Mouse (Mus musculus): ENCODE data around the gene Rpl37a. TPM values are rescaled to one million over a fixed set of nuclear protein-coding genes. Genes with fewer than 3 reads are reported as not detected.

Rpl37a gene
- total and polyA plus RNA-seq, 3 experiments: 162 to 1,269 (median 302) TPM

GRCm38 (mm10) chr1:72730126-72730525 is 19.0 kb downstream of the Rpl37a start:
- H3K27me3 ChIP-seq (ENCODE audit: insufficient read depth, low read length): peaks cover 10% of the 10 kb centered on the region; the same call in 1 of the 2 replicates
- DNase-seq (ENCODE audit: low spot score) (no peak), ATAC-seq (ENCODE audit: extremely low read depth, insufficient number of reproducible peaks, low FRiP score, poor library complexity, severe bottlenecking) (no peak)
- no peak overlapping the region for H3K4me3 ChIP-seq (ENCODE audit: low read depth, low read length)
- TF ChIP-seq CTCF (IDR thresholded peaks at IDR 0.05; ENCODE audit: low read depth, low read length) (no peak), GATA1 (IDR thresholded peaks at IDR 0.05; ENCODE audit: borderline replicate concordance, low read length) (no peak), GATA2 (IDR thresholded peaks at IDR 0.05; ENCODE audit: borderline replicate concordance, low read depth, low read length) (no peak)
- H3K4me1 ChIP-seq (ENCODE audit: insufficient read depth, low read depth, low read length): no peaks in the 10 kb centered on the region
- no peaks in the 10 kb centered on the region for H3K9me3 ChIP-seq (replicated peaks)
- H3K36me3 ChIP-seq (replicated peaks): no peaks in the 10 kb centered on the region

- ATAC-seq (ENCODE audit: extremely low read depth, insufficient number of reproducible peaks, low FRiP score, poor library complexity, severe bottlenecking) (no peak), DNase-seq (ENCODE audit: low spot score) (no peak)
- no peaks in the 10 kb centered on the region for H3K36me3 ChIP-seq (replicated peaks)
- peaks cover 10% of the 10 kb centered on the region for H3K27me3 ChIP-seq (ENCODE audit: insufficient read depth, low read length)
- H3K4me3 ChIP-seq (ENCODE audit: low read depth, low read length): no peak overlapping the region
- H3K4me1 ChIP-seq (ENCODE audit: insufficient read depth, low read depth, low read length): no peaks in the 10 kb centered on the region
- no peaks in the 10 kb centered on the region for H3K9me3 ChIP-seq (replicated peaks)
- TF ChIP-seq POLR2AphosphoS5 (IDR thresholded peaks at IDR 0.05; ENCODE audit: insufficient replicate concordance, low read depth, low read length) (peak; percentile 31; the same call in 1 of the 2 replicates), TAL1 (conservative IDR thresholded peaks at IDR 0.05; ENCODE audit: low read depth, low read length) (no peak), CTCF (IDR thresholded peaks at IDR 0.05; ENCODE audit: low read depth, low read length) (no peak), GATA1 (IDR thresholded peaks at IDR 0.05; ENCODE audit: borderline replicate concordance, low read length) (no peak), GATA2 (IDR thresholded peaks at IDR 0.05; ENCODE audit: borderline replicate concordance, low read depth, low read length) (no peak)
These were observed 22.2 kb downstream of the Rpl37a start for GRCm38 (mm10) chr1:72733191-72733691.

- no peak overlapping the region for H3K4me3 ChIP-seq (ENCODE audit: low read depth, low read length)
- ATAC-seq (ENCODE audit: extremely low read depth, insufficient number of reproducible peaks, low FRiP score, poor library complexity, severe bottlenecking) (no peak), DNase-seq (ENCODE audit: low spot score) (no peak)
- no peaks in the 10 kb centered on the region for H3K9me3 ChIP-seq (replicated peaks)
- no peaks in the 10 kb centered on the region for H3K4me1 ChIP-seq (ENCODE audit: insufficient read depth, low read depth, low read length)
- no peak for TF ChIP-seq CTCF (IDR thresholded peaks at IDR 0.05; ENCODE audit: low read depth, low read length)
- no peak for TF ChIP-seq GATA2 (IDR thresholded peaks at IDR 0.05; ENCODE audit: borderline replicate concordance, low read depth, low read length)
- no peak for TF ChIP-seq POLR2AphosphoS5 (IDR thresholded peaks at IDR 0.05; ENCODE audit: insufficient replicate concordance, low read depth, low read length)
- no peak for TF ChIP-seq GATA1 (IDR thresholded peaks at IDR 0.05; ENCODE audit: borderline replicate concordance, low read length)
- TF ChIP-seq TAL1 (conservative IDR thresholded peaks at IDR 0.05; ENCODE audit: low read depth, low read length): no peak
- no peaks in the 10 kb centered on the region for H3K36me3 ChIP-seq (replicated peaks)
- H3K27me3 ChIP-seq (ENCODE audit: insufficient read depth, low read length): peaks cover 13% of the 10 kb centered on the region
These were observed 25.5 kb downstream of the Rpl37a start for GRCm38 (mm10) chr1:72736397-72737125.

GRCm38 (mm10) chr1:72738946-72739680 is 28.0 kb downstream of the Rpl37a start:
- Histone ChIP-seq H3K36me3 (replicated peaks) (no peaks in the 10 kb centered on the region), H3K4me1 (ENCODE audit: insufficient read depth, low read depth, low read length) (no peaks in the 10 kb centered on the region), H3K9me3 (replicated peaks) (no peaks in the 10 kb centered on the region), H3K27me3 (ENCODE audit: insufficient read depth, low read length) (peaks cover 11% of the 10 kb centered on the region), H3K4me3 (ENCODE audit: low read depth, low read length) (no peak overlapping the region)
- no peak for ATAC-seq (ENCODE audit: extremely low read depth, insufficient number of reproducible peaks, low FRiP score, poor library complexity, severe bottlenecking)
- no peak for DNase-seq (ENCODE audit: low spot score)
- TF ChIP-seq POLR2AphosphoS5 (IDR thresholded peaks at IDR 0.05; ENCODE audit: insufficient replicate concordance, low read depth, low read length): no peak
- no peak for TF ChIP-seq CTCF (IDR thresholded peaks at IDR 0.05; ENCODE audit: low read depth, low read length)
- TF ChIP-seq TAL1 (conservative IDR thresholded peaks at IDR 0.05; ENCODE audit: low read depth, low read length): no peak
- no peak for TF ChIP-seq GATA2 (IDR thresholded peaks at IDR 0.05; ENCODE audit: borderline replicate concordance, low read depth, low read length)
- no peak for TF ChIP-seq GATA1 (IDR thresholded peaks at IDR 0.05; ENCODE audit: borderline replicate concordance, low read length)

DNA sequence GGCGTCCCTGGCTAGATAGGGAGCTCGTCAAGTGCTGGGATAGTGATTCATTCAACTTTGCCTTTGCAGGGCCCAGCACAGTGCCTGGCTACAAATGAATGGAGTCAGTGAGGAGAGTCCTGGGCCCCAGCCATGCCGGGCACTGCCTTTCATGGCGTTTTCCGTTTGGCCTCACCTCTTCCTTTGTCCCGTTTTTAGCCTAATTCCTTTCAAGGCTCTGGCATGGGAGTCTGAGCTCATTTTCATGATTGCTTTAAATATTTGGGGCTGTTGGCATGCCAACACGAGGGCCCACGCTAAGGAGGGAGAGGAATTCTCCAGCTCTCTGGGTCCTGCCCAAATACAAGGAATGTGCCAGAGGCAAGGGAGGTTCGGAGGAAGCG is 28.6 kb downstream of the Rpl37a start:
- DNase-seq (ENCODE audit: low spot score) (no peak), ATAC-seq (ENCODE audit: extremely low read depth, insufficient number of reproducible peaks, low FRiP score, poor library complexity, severe bottlenecking) (no peak)
- TF ChIP-seq GATA2 (IDR thresholded peaks at IDR 0.05; ENCODE audit: borderline replicate concordance, low read depth, low read length) (no peak), POLR2AphosphoS5 (IDR thresholded peaks at IDR 0.05; ENCODE audit: insufficient replicate concordance, low read depth, low read length) (no peak), TAL1 (conservative IDR thresholded peaks at IDR 0.05; ENCODE audit: low read depth, low read length) (no peak), GATA1 (IDR thresholded peaks at IDR 0.05; ENCODE audit: borderline replicate concordance, low read length) (no peak)
- Histone ChIP-seq H3K4me3 (ENCODE audit: low read depth, low read length) (no peak overlapping the region), H3K9me3 (replicated peaks) (no peaks in the 10 kb centered on the region), H3K36me3 (replicated peaks) (no peaks in the 10 kb centered on the region), H3K4me1 (ENCODE audit: insufficient read depth, low read depth, low read length) (no peaks in the 10 kb centered on the region), H3K27me3 (ENCODE audit: insufficient read depth, low read length) (peaks cover 11% of the 10 kb centered on the region)

GRCm38 (mm10) chr1:72741406-72741805 is 30.3 kb downstream of the Rpl37a start:
- TF ChIP-seq GATA2 (IDR thresholded peaks at IDR 0.05; ENCODE audit: borderline replicate concordance, low read depth, low read length) (no peak), TAL1 (conservative IDR thresholded peaks at IDR 0.05; ENCODE audit: low read depth, low read length) (no peak), GATA1 (IDR thresholded peaks at IDR 0.05; ENCODE audit: borderline replicate concordance, low read length) (no peak), POLR2AphosphoS5 (IDR thresholded peaks at IDR 0.05; ENCODE audit: insufficient replicate concordance, low read depth, low read length) (no peak), CTCF (IDR thresholded peaks at IDR 0.05; ENCODE audit: low read depth, low read length) (no peak)
- peaks cover 12% of the 10 kb centered on the region for H3K27me3 ChIP-seq (ENCODE audit: insufficient read depth, low read length)
- no peaks in the 10 kb centered on the region for H3K4me1 ChIP-seq (ENCODE audit: insufficient read depth, low read depth, low read length)
- DNase-seq (ENCODE audit: low spot score) (no peak), ATAC-seq (ENCODE audit: extremely low read depth, insufficient number of reproducible peaks, low FRiP score, poor library complexity, severe bottlenecking) (no peak)
- no peak overlapping the region for H3K4me3 ChIP-seq (ENCODE audit: low read depth, low read length)
- H3K36me3 ChIP-seq (replicated peaks): no peaks in the 10 kb centered on the region
- no peaks in the 10 kb centered on the region for H3K9me3 ChIP-seq (replicated peaks)
